Mouse (Mus musculus): ENCODE measurements around the gene Rmi1.

- TF ChIP-seq CTCF (IDR thresholded peaks at IDR 0.05; ENCODE audit: borderline replicate concordance, extremely low read depth, insufficient read depth, insufficient read length) = no peak
- TF ChIP-seq POLR2A (IDR thresholded peaks at IDR 0.05; ENCODE audit: borderline replicate concordance, extremely low read depth, insufficient read depth, insufficient read length, poor library complexity, severe bottlenecking) = no peak
These were observed 43.3 kb upstream of the Rmi1 start, which contains the start of gene Kif27 for GRCm38 (mm10) chr13:58358629-58359303.
